Comparison of ENCODE assay signal across 27 mouse cellular contexts in genomic region chr12:76920398-76920797, GRCm38 (mm10). TPM values are rescaled to one million over a fixed set of nuclear protein-coding genes. Genes with fewer than 3 reads are reported as not detected.
DNase-seq lines count a peak whose midpoint lies in the region; ATAC-seq lines count a peak whose summit lies in the region.
"Had no signal": no experiment of that assay in that cellular context is flagged by ENCODE, and none has a peak within 500 bp of the region (broad histone marks: within the 10 kb centered on the region; RNA-seq: fewer than 3 reads in every experiment).

No protein-coding gene starts in this region.

- peaks cover 15% of the 10 kb centered on the region; the same call in 1 of the 2 replicates for H3K36me3 ChIP-seq in embryonic facial prominence, embryonic 12.5 days
- H3K36me3 ChIP-seq in embryonic facial prominence, embryonic 10.5 days (replicated peaks) = peaks cover 33% of the 10 kb centered on the region
- H3K36me3 ChIP-seq in limb, embryonic 15.5 days = peaks cover 48% of the 10 kb centered on the region
- H3K36me3 ChIP-seq in limb, embryonic 10.5 days = peaks cover 26% of the 10 kb centered on the region

- no peak overlapping the region for H3K9ac ChIP-seq in embryonic facial prominence, embryonic 12.5 days
- H3K9ac ChIP-seq in limb, embryonic 15.5 days = no peak overlapping the region
- H3K9ac ChIP-seq: embryonic facial prominence, embryonic 15.5 days; forebrain, postnatal 0 days; hindbrain, embryonic 13.5 days; intestine, embryonic 15.5 days had no signal

- H3K4me1 ChIP-seq in embryonic facial prominence, embryonic 12.5 days = no peaks in the 10 kb centered on the region
- 0 out of 2 replicates have a peak, but pooled peaks cover 6% of the 10 kb centered on the region for H3K4me1 ChIP-seq in embryonic facial prominence, embryonic 10.5 days
- no peaks in the 10 kb centered on the region for H3K4me1 ChIP-seq in limb, embryonic 15.5 days
- H3K4me1 ChIP-seq in limb, embryonic 10.5 days = no peaks in the 10 kb centered on the region
- H3K4me1 ChIP-seq: embryonic facial prominence, embryonic 15.5 days; hindbrain, embryonic 13.5 days; intestine, embryonic 15.5 days had no signal

- H3K27ac ChIP-seq in embryonic facial prominence, embryonic 12.5 days = no peak overlapping the region
- H3K27ac ChIP-seq in embryonic facial prominence, embryonic 10.5 days (replicated peaks) = no peak overlapping the region
- H3K27ac ChIP-seq in limb, embryonic 15.5 days = no peak overlapping the region
- H3K27ac ChIP-seq in limb, embryonic 10.5 days = no peak overlapping the region
- H3K27ac ChIP-seq: embryonic facial prominence, embryonic 15.5 days; hindbrain, embryonic 10.5 days; hindbrain, embryonic 13.5 days; intestine, embryonic 15.5 days had no signal

- H3K4me3 ChIP-seq in embryonic facial prominence, embryonic 12.5 days = no peak overlapping the region
- H3K4me3 ChIP-seq in embryonic facial prominence, embryonic 10.5 days = no peak overlapping the region
- H3K4me3 ChIP-seq in limb, embryonic 15.5 days = no peak overlapping the region
- H3K4me3 ChIP-seq in limb, embryonic 10.5 days = no peak overlapping the region
- H3K4me3 ChIP-seq: embryonic facial prominence, embryonic 15.5 days; hindbrain, embryonic 10.5 days; hindbrain, embryonic 13.5 days; intestine, embryonic 15.5 days had no signal

- 77% methylated on average over 5 of the region's 6 CpGs for WGBS in embryonic facial prominence, embryonic 12.5 days
- WGBS in embryonic facial prominence, embryonic 10.5 days = 83% methylated on average over 6 of the region's 6 CpGs
- 77% methylated on average over 6 of the region's 6 CpGs for WGBS in limb, embryonic 15.5 days
- WGBS in limb, embryonic 10.5 days = 82% methylated on average over 6 of the region's 6 CpGs

- no peaks in the 10 kb centered on the region for H3K9me3 ChIP-seq in embryonic facial prominence, embryonic 12.5 days
- no peaks in the 10 kb centered on the region for H3K9me3 ChIP-seq in embryonic facial prominence, embryonic 10.5 days
- no peaks in the 10 kb centered on the region for H3K9me3 ChIP-seq in limb, embryonic 15.5 days
- H3K9me3 ChIP-seq in limb, embryonic 10.5 days (replicated peaks) = no peaks in the 10 kb centered on the region
- H3K9me3 ChIP-seq: embryonic facial prominence, embryonic 15.5 days; G1E; hindbrain, embryonic 10.5 days; hindbrain, embryonic 13.5 days; intestine, embryonic 15.5 days had no signal

- ATAC-seq in embryonic facial prominence, embryonic 12.5 days (ENCODE audit: insufficient number of reproducible peaks, insufficient read depth, low FRiP score, low TSS enrichment) = 0 out of 2 replicates have a peak, but pooled peaks have one; percentile 11
- ATAC-seq in limb, embryonic 15.5 days (ENCODE audit: insufficient number of reproducible peaks, low FRiP score, low TSS enrichment, low read depth) = peak; percentile 17; the same call in 1 of the 2 replicates
- ATAC-seq: activated CD4-positive, CD25-positive, alpha-beta regulatory T cell, adult 4 months; forebrain, embryonic 14.5 days; forebrain, postnatal 0 days; hindbrain, embryonic 16.5 days; intestine, embryonic 15.5 days; Patski had no signal

- DNase-seq in embryonic facial prominence, embryonic 10.5 days (ENCODE audit: low spot score) = no peak
- no peak for DNase-seq in limb, embryonic 10.5 days (ENCODE audit: low spot score)
- DNase-seq in ES-CJ7 (ENCODE audit: low read depth, low spot score) (peak; percentile 59), ZHBTc4 (ENCODE audit: low read depth, low spot score) (peak; percentile 62)
- DNase-seq in left cerebral cortex, adult 8-10 months (ENCODE audit: low spot score in 2 of 2) = no peak
- DNase-seq in heart, postnatal 4 days = no peak
- DNase-seq: adrenal gland, adult 8-10 months; adrenal gland, postnatal 25 days; cerebellum, adult 11-12 months; cerebellum, adult 8-10 months; cerebellum, postnatal 10 days; embryo, embryonic 11 days; forebrain, postnatal 0 days; gastrocnemius, postnatal 10 days; heart, adult 11 months had no signal

- H3K27me3 ChIP-seq in embryonic facial prominence, embryonic 12.5 days = no peaks in the 10 kb centered on the region
- no peaks in the 10 kb centered on the region for H3K27me3 ChIP-seq in embryonic facial prominence, embryonic 10.5 days (replicated peaks; ENCODE audit: low read depth, poor library complexity, severe bottlenecking)
- H3K27me3 ChIP-seq in limb, embryonic 15.5 days = no peaks in the 10 kb centered on the region
- no peaks in the 10 kb centered on the region for H3K27me3 ChIP-seq in limb, embryonic 10.5 days (ENCODE audit: low read depth, poor library complexity, severe bottlenecking)
- H3K27me3 ChIP-seq: embryonic facial prominence, embryonic 15.5 days; hindbrain, embryonic 13.5 days; intestine, embryonic 15.5 days; Patski had no signal

- H3K4me2 ChIP-seq in embryonic facial prominence, embryonic 12.5 days (replicated peaks) = no peak overlapping the region
- H3K4me2 ChIP-seq in limb, embryonic 15.5 days = no peak overlapping the region
- H3K4me2 ChIP-seq: embryonic facial prominence, embryonic 15.5 days; heart, embryonic 11.5 days; hindbrain, embryonic 13.5 days; intestine, embryonic 15.5 days had no signal

RNA-seq across cellular contexts. Expression of gene Max, which starts 41.6 kb away (rescaled TPM):
- polyA plus RNA-seq in embryonic facial prominence, embryonic 12.5 days (2016; fragmentation: Nextera tagmentation; extraction: Ambion mirVana) = 13.1 and 14.1 TPM in 2 replicates
- 9.8 and 13.1 TPM in 2 replicates for polyA plus RNA-seq in embryonic facial prominence, embryonic 10.5 days (2016; fragmentation: Nextera tagmentation; extraction: Ambion mirVana)
- polyA plus RNA-seq in limb, embryonic 15.5 days (2015; fragmentation: Nextera tagmentation; extraction: Ambion mirVana) = 16.7 and 20.1 TPM in 2 replicates
- polyA plus RNA-seq in limb, embryonic 10.5 days (2016; fragmentation: Nextera tagmentation; extraction: Ambion mirVana) = 11.5 and 12.9 TPM in 2 replicates
- 10 to 100 TPM; 77.6 to 91.1 (median 82.8) TPM for total RNA-seq in left cerebral cortex, adult 8-10 months (2022)
- 10 to 100 TPM; 37.6 to 41.1 TPM for total RNA-seq in heart, postnatal 4 days (2021)

Comparison
In these comparisons a context has a peak if more than half of its experiments do, and no peak if none do; other contexts are left out.
1. DNase-seq: peak in ES-CJ7 (single experiment) and ZHBTc4 (single experiment); none in embryonic facial prominence, embryonic 10.5 days (single experiment), limb, embryonic 10.5 days (single experiment), left cerebral cortex, adult 8-10 months (0 of 2) and heart, postnatal 4 days (single experiment).